Mouse (Mus musculus): ENCODE results near the gene Rasl10a. TPM values are rescaled to one million over a fixed set of nuclear protein-coding genes. Genes with fewer than 3 reads are reported as not detected.

Gene Rasl10a
- polyA plus RNA-seq (2016; fragmentation: Nextera tagmentation; extraction: Ambion mirVana), result 1.1 and 1.4 TPM in 2 replicates

- Histone ChIP-seq H3K4me1 (peaks cover 60% of the 10 kb centered on the region), H3K27ac (peak within 1 kb of the TSS; percentile 69), H3K36me3 (0 out of 2 replicates have a peak, but pooled peaks cover 7% of the 10 kb centered on the region), H3K4me3 (peak within 1 kb of the TSS; percentile 66), H3K9me3 (peaks cover 2% of the 10 kb centered on the region; the same call in 1 of the 2 replicates), H3K27me3 (ENCODE audit: insufficient read depth, poor library complexity, severe bottlenecking) (peaks cover 85% of the 10 kb centered on the region)
- no peak for DNase-seq (ENCODE audit: low spot score)
- WGBS, result 2% methylated on average over 76 of the region's 77 CpGs
Observed at GRCm38 (mm10) chr11:5057856-5058641, at the start of gene Rasl10a. TSS of gene Rasl10a (plus strand) at chr11:5058128.

- H3K36me3 ChIP-seq, result peaks cover 33% of the 10 kb centered on the region
- H3K4me3 ChIP-seq, result no peak overlapping the region
- 64% methylated on average over 3 of the region's 3 CpGs for WGBS
- no peak for DNase-seq (ENCODE audit: low spot score)
- 0 out of 2 replicates have a peak, but pooled peaks cover 6% of the 10 kb centered on the region for H3K4me1 ChIP-seq
- H3K9me3 ChIP-seq, result no peaks in the 10 kb centered on the region
- no peak overlapping the region for H3K27ac ChIP-seq
- no peaks in the 10 kb centered on the region for H3K27me3 ChIP-seq (ENCODE audit: insufficient read depth, poor library complexity, severe bottlenecking)
Observed at GRCm38 (mm10) chr11:5008867-5009266, 49.1 kb upstream of the Rasl10a start.

- Histone ChIP-seq H3K4me3 (no peak overlapping the region), H3K36me3 (peaks cover 40% of the 10 kb centered on the region), H3K27ac (no peak overlapping the region), H3K9me3 (no peaks in the 10 kb centered on the region), H3K27me3 (ENCODE audit: insufficient read depth, poor library complexity, severe bottlenecking) (no peaks in the 10 kb centered on the region), H3K4me1 (0 out of 2 replicates have a peak, but pooled peaks cover 6% of the 10 kb centered on the region)
- no peak for DNase-seq (ENCODE audit: low spot score)
- WGBS, result 65% methylated on average over 3 of the region's 3 CpGs
Observed at GRCm38 (mm10) chr11:5009354-5010074, 48.4 kb upstream of the Rasl10a start.

- H3K9me3 ChIP-seq, result no peaks in the 10 kb centered on the region
- no peaks in the 10 kb centered on the region for H3K27me3 ChIP-seq (ENCODE audit: insufficient read depth, poor library complexity, severe bottlenecking)
- WGBS, result 80% methylated on average over 1 of the region's 1 CpGs
- H3K36me3 ChIP-seq, result peaks cover 46% of the 10 kb centered on the region
- 0 out of 2 replicates have a peak, but pooled peaks cover 6% of the 10 kb centered on the region for H3K4me1 ChIP-seq
- no peak overlapping the region for H3K27ac ChIP-seq
- no peak for DNase-seq (ENCODE audit: low spot score)
- H3K4me3 ChIP-seq, result no peak overlapping the region
Observed at GRCm38 (mm10) chr11:5010205-5010604, 47.7 kb upstream of the Rasl10a start.

GRCm38 (mm10) chr11:5011480-5011879 is 46.4 kb upstream of the Rasl10a start:
- Histone ChIP-seq H3K4me1 (0 out of 2 replicates have a peak, but pooled peaks cover 6% of the 10 kb centered on the region), H3K27ac (no peak overlapping the region), H3K27me3 (ENCODE audit: insufficient read depth, poor library complexity, severe bottlenecking) (no peaks in the 10 kb centered on the region), H3K4me3 (no peak overlapping the region), H3K36me3 (peaks cover 55% of the 10 kb centered on the region), H3K9me3 (no peaks in the 10 kb centered on the region)
- 71% methylated on average over 1 of the region's 1 CpGs for WGBS
- no peak for DNase-seq (ENCODE audit: low spot score)

GRCm38 (mm10) chr11:5012213-5012715 is 45.7 kb upstream of the Rasl10a start:
- H3K27ac ChIP-seq, result 0 out of 2 replicates have a peak overlapping the region, but pooled peaks have one; percentile 24
- DNase-seq (ENCODE audit: low spot score), result no peak
- no peak overlapping the region for H3K4me3 ChIP-seq
- WGBS, result 75% methylated on average over 5 of the region's 5 CpGs
- H3K36me3 ChIP-seq, result peaks cover 63% of the 10 kb centered on the region
- H3K27me3 ChIP-seq (ENCODE audit: insufficient read depth, poor library complexity, severe bottlenecking), result no peaks in the 10 kb centered on the region
- H3K9me3 ChIP-seq, result no peaks in the 10 kb centered on the region
- 0 out of 2 replicates have a peak, but pooled peaks cover 6% of the 10 kb centered on the region for H3K4me1 ChIP-seq

- no peak overlapping the region for H3K4me3 ChIP-seq
- no peak for DNase-seq (ENCODE audit: low spot score)
- H3K27me3 ChIP-seq (ENCODE audit: insufficient read depth, poor library complexity, severe bottlenecking), result no peaks in the 10 kb centered on the region
- no peaks in the 10 kb centered on the region for H3K4me1 ChIP-seq
- WGBS, result 58% methylated on average over 2 of the region's 2 CpGs
- H3K36me3 ChIP-seq, result peaks cover 84% of the 10 kb centered on the region
- no peaks in the 10 kb centered on the region for H3K9me3 ChIP-seq
- H3K27ac ChIP-seq, result no peak overlapping the region
Observed at GRCm38 (mm10) chr11:5015720-5016119, 42.2 kb upstream of the Rasl10a start.

- WGBS, result 85% methylated on average over 5 of the region's 5 CpGs
- Histone ChIP-seq H3K4me1 (no peaks in the 10 kb centered on the region), H3K36me3 (peaks cover 84% of the 10 kb centered on the region), H3K9me3 (no peaks in the 10 kb centered on the region), H3K27ac (no peak overlapping the region), H3K27me3 (ENCODE audit: insufficient read depth, poor library complexity, severe bottlenecking) (no peaks in the 10 kb centered on the region), H3K4me3 (no peak overlapping the region)
- DNase-seq (ENCODE audit: low spot score), result no peak
Observed at GRCm38 (mm10) chr11:5016286-5016685, 41.6 kb upstream of the Rasl10a start.

GRCm38 (mm10) chr11:5017506-5017905 is 40.4 kb upstream of the Rasl10a start:
- H3K27me3 ChIP-seq (ENCODE audit: insufficient read depth, poor library complexity, severe bottlenecking), result no peaks in the 10 kb centered on the region
- H3K27ac ChIP-seq, result no peak overlapping the region
- WGBS, result 61% methylated on average over 6 of the region's 6 CpGs
- DNase-seq (ENCODE audit: low spot score), result no peak
- H3K4me1 ChIP-seq, result no peaks in the 10 kb centered on the region
- peaks cover 81% of the 10 kb centered on the region for H3K36me3 ChIP-seq
- H3K4me3 ChIP-seq, result no peak overlapping the region
- H3K9me3 ChIP-seq, result no peaks in the 10 kb centered on the region

- H3K9me3 ChIP-seq, result no peaks in the 10 kb centered on the region
- 90% methylated on average over 1 of the region's 1 CpGs for WGBS
- H3K27me3 ChIP-seq (ENCODE audit: insufficient read depth, poor library complexity, severe bottlenecking), result no peaks in the 10 kb centered on the region
- no peak overlapping the region for H3K4me3 ChIP-seq
- no peaks in the 10 kb centered on the region for H3K4me1 ChIP-seq
- H3K36me3 ChIP-seq, result peaks cover 82% of the 10 kb centered on the region
- no peak for DNase-seq (ENCODE audit: low spot score)
- no peak overlapping the region for H3K27ac ChIP-seq
Observed at GRCm38 (mm10) chr11:5025108-5025507, 32.8 kb upstream of the Rasl10a start.

- no peaks in the 10 kb centered on the region for H3K4me1 ChIP-seq
- H3K36me3 ChIP-seq, result peaks cover 96% of the 10 kb centered on the region
- no peaks in the 10 kb centered on the region for H3K27me3 ChIP-seq (ENCODE audit: insufficient read depth, poor library complexity, severe bottlenecking)
- DNase-seq (ENCODE audit: low spot score), result no peak
- no peak overlapping the region for H3K27ac ChIP-seq
- no peaks in the 10 kb centered on the region for H3K9me3 ChIP-seq
- 89% methylated on average over 7 of the region's 7 CpGs for WGBS
- H3K4me3 ChIP-seq, result no peak overlapping the region
Observed at GRCm38 (mm10) chr11:5028228-5028627, 29.7 kb upstream of the Rasl10a start.

GRCm38 (mm10) chr11:5032706-5033105 is 25.2 kb upstream of the Rasl10a start:
- no peak overlapping the region for H3K4me3 ChIP-seq
- 93% methylated on average over 10 of the region's 10 CpGs for WGBS
- DNase-seq (ENCODE audit: low spot score), result no peak
- H3K27ac ChIP-seq, result no peak overlapping the region
- H3K4me1 ChIP-seq, result no peaks in the 10 kb centered on the region
- H3K27me3 ChIP-seq (ENCODE audit: insufficient read depth, poor library complexity, severe bottlenecking), result no peaks in the 10 kb centered on the region
- H3K36me3 ChIP-seq, result peaks cover 97% of the 10 kb centered on the region
- H3K9me3 ChIP-seq, result no peaks in the 10 kb centered on the region

- Histone ChIP-seq H3K27me3 (ENCODE audit: insufficient read depth, poor library complexity, severe bottlenecking) (no peaks in the 10 kb centered on the region), H3K36me3 (peaks cover 97% of the 10 kb centered on the region), H3K4me1 (no peaks in the 10 kb centered on the region), H3K9me3 (no peaks in the 10 kb centered on the region), H3K4me3 (no peak overlapping the region), H3K27ac (no peak overlapping the region)
- no peak for DNase-seq (ENCODE audit: low spot score)
- WGBS, result 81% methylated on average over 3 of the region's 3 CpGs
Observed at GRCm38 (mm10) chr11:5033136-5033535, 24.8 kb upstream of the Rasl10a start.
